Mouse (Mus musculus): ENCODE data around the gene Mcfd2. TPM values are rescaled to one million over a fixed set of nuclear protein-coding genes. Genes with fewer than 3 reads are reported as not detected.
A peak's percentile ranks its signal among the peaks of the same experiment; 100 is the strongest.

Gene Mcfd2
- 87.9 and 93.9 TPM in 2 replicates for polyA plus RNA-seq (2014; fragmentation: Nextera tagmentation; extraction: Ambion mirVana)

DNA sequence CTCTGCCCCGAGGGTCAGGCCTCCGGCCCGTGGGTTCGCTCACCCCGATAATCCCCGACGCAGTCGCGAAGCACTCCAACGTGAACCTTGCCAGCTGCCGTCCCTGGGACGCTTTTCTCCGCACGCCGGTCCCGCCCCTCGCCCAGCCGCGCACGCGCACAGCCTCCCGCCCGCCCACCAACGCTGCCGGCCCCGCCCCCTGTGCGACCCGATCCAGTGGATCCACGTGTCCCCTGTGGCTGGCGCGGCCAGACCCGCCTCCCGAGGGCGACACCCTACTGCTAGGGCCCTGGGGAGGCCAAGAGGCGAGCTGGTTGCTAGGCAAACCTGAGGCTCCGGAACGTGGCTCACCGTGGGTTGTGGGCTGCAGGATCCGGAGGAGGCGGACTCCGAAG, at the start of gene Mcfd2:
Mcfd2 (minus strand) TSS at position 144 of the 395 bp plus-strand sequence.
- H3K27me3 ChIP-seq (replicated peaks; ENCODE audit: control insufficient read depth, insufficient read depth, low read length): no peaks in the 10 kb centered on the region
- peak within 1 kb of the TSS; percentile 65 for H3K4me2 ChIP-seq (ENCODE audit: low read length)
- peak within 1 kb of the TSS; percentile 69 for H3K27ac ChIP-seq (ENCODE audit: low read depth)
- H3K4me3 ChIP-seq (ENCODE audit: low read depth, low read length): peak within 1 kb of the TSS; percentile 94
- H3K36me3 ChIP-seq (ENCODE audit: control insufficient read depth, insufficient read depth, low read length): 0 out of 2 replicates have a peak, but pooled peaks cover 23% of the 10 kb centered on the region
- H3K4me1 ChIP-seq (replicated peaks; ENCODE audit: control insufficient read depth, insufficient read depth, low read length): peaks cover 12% of the 10 kb centered on the region
- DNase-seq (ENCODE audit: low spot score) (peak; percentile 100), ATAC-seq (replicated peaks; ENCODE audit: low FRiP score, low TSS enrichment, low read depth) (peak; percentile 96)
- WGBS: under 1% methylated on average over 41 of the region's 41 CpGs
- H3K9ac ChIP-seq (ENCODE audit: low read length): peak within 1 kb of the TSS; percentile 97
- peaks cover 3% of the 10 kb centered on the region; the same call in 1 of the 2 replicates for H3K9me3 ChIP-seq (ENCODE audit: control insufficient read depth, low read length)

DNA sequence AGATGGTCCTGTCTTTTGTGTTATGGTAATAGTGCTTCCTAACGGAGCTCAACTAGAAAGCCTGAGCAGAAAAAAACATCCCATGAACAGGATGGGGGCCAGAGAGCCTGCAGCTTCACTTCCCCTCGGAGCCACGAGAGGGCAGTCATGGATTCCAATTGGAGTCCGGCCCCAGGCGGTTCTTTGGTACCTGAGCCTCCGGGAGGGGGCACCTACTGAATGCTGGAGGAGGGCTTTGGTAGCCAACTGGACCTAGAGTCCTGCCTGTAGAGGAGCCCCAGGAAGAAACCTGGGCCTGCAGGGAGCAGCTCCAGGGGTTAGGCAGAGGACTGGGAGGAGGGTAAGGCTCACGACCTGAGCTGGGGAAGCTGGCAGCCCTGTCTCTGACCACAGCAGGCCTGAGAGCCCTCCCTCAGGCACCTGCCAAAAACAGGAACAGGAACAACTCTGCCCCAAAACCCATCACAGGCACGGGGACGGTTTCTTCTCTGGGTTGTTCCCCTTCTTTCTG, 49.3 kb upstream of the Mcfd2 start:
- Histone ChIP-seq H3K4me1 (replicated peaks; ENCODE audit: control insufficient read depth, insufficient read depth, low read length) (no peaks in the 10 kb centered on the region), H3K27ac (ENCODE audit: low read depth) (no peak overlapping the region), H3K4me2 (ENCODE audit: low read length) (no peak overlapping the region), H3K4me3 (ENCODE audit: low read depth, low read length) (no peak overlapping the region), H3K9me3 (ENCODE audit: control insufficient read depth, low read length) (no peaks in the 10 kb centered on the region), H3K9ac (ENCODE audit: low read length) (no peak overlapping the region), H3K36me3 (ENCODE audit: control insufficient read depth, insufficient read depth, low read length) (no peaks in the 10 kb centered on the region), H3K27me3 (replicated peaks; ENCODE audit: control insufficient read depth, insufficient read depth, low read length) (no peaks in the 10 kb centered on the region)
- ATAC-seq (replicated peaks; ENCODE audit: low FRiP score, low TSS enrichment, low read depth) (peak; percentile 61), DNase-seq (ENCODE audit: low spot score) (peak; percentile 96)
- WGBS: 8% methylated on average over 9 of the region's 9 CpGs

DNA sequence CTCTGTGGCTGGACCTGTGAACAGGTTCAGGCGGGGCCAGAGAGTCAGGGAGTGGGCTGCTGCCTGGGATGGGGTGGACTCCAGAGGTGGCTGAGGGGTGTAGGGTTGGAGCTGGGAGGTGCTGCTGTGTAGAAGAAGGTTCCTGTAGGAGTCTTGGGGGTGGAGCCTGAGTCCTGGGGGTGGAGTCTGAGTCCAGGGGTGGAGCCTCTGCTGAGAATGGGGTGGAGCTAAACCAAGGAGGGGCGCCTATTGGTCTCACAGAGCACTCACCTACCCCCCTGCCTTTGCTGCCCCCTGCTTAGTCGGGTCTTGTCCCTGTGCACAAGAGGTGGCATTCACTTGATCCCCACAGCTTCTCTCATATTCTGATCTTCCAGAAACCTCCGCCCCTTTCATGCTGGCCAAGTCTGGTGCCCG, 48.8 kb upstream of the Mcfd2 start:
- H3K4me2 ChIP-seq (ENCODE audit: low read length): no peak overlapping the region
- no peaks in the 10 kb centered on the region for H3K4me1 ChIP-seq (replicated peaks; ENCODE audit: control insufficient read depth, insufficient read depth, low read length)
- no peak overlapping the region for H3K4me3 ChIP-seq (ENCODE audit: low read depth, low read length)
- ATAC-seq (replicated peaks; ENCODE audit: low FRiP score, low TSS enrichment, low read depth) (peak; percentile 20), DNase-seq (ENCODE audit: low spot score) (no peak)
- no peak overlapping the region for H3K9ac ChIP-seq (ENCODE audit: low read length)
- no peaks in the 10 kb centered on the region for H3K36me3 ChIP-seq (ENCODE audit: control insufficient read depth, insufficient read depth, low read length)
- no peaks in the 10 kb centered on the region for H3K27me3 ChIP-seq (replicated peaks; ENCODE audit: control insufficient read depth, insufficient read depth, low read length)
- H3K27ac ChIP-seq (ENCODE audit: low read depth): no peak overlapping the region
- H3K9me3 ChIP-seq (ENCODE audit: control insufficient read depth, low read length): no peaks in the 10 kb centered on the region
- WGBS: 68% methylated on average over 5 of the region's 5 CpGs

DNA sequence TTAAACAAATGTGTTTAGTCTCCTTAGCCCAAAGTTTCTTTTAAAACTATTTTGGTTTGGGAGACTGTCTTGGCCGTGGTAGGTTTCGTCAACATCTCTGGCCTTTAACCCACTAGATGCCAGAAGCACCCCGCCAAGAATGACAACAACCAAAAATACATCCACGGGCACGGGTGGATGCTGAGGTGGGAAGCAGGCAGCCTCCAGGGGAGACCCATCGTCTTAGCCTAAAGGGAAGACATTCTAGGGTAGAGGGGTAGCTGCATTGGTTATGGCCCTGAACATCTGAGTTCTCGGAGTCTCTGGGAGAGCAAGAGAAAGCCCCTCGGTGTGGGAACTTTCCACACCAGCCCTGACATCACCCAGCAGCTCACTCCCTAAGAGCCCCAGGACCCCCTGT, 48.4 kb upstream of the Mcfd2 start:
- ATAC-seq (replicated peaks; ENCODE audit: low FRiP score, low TSS enrichment, low read depth) (no peak), DNase-seq (ENCODE audit: low spot score) (no peak)
- Histone ChIP-seq H3K9me3 (ENCODE audit: control insufficient read depth, low read length) (no peaks in the 10 kb centered on the region), H3K27me3 (replicated peaks; ENCODE audit: control insufficient read depth, insufficient read depth, low read length) (no peaks in the 10 kb centered on the region), H3K27ac (ENCODE audit: low read depth) (no peak overlapping the region), H3K9ac (ENCODE audit: low read length) (no peak overlapping the region), H3K36me3 (ENCODE audit: control insufficient read depth, insufficient read depth, low read length) (no peaks in the 10 kb centered on the region), H3K4me2 (ENCODE audit: low read length) (no peak overlapping the region), H3K4me3 (ENCODE audit: low read depth, low read length) (no peak overlapping the region), H3K4me1 (replicated peaks; ENCODE audit: control insufficient read depth, insufficient read depth, low read length) (no peaks in the 10 kb centered on the region)
- WGBS: 80% methylated on average over 8 of the region's 8 CpGs

DNA sequence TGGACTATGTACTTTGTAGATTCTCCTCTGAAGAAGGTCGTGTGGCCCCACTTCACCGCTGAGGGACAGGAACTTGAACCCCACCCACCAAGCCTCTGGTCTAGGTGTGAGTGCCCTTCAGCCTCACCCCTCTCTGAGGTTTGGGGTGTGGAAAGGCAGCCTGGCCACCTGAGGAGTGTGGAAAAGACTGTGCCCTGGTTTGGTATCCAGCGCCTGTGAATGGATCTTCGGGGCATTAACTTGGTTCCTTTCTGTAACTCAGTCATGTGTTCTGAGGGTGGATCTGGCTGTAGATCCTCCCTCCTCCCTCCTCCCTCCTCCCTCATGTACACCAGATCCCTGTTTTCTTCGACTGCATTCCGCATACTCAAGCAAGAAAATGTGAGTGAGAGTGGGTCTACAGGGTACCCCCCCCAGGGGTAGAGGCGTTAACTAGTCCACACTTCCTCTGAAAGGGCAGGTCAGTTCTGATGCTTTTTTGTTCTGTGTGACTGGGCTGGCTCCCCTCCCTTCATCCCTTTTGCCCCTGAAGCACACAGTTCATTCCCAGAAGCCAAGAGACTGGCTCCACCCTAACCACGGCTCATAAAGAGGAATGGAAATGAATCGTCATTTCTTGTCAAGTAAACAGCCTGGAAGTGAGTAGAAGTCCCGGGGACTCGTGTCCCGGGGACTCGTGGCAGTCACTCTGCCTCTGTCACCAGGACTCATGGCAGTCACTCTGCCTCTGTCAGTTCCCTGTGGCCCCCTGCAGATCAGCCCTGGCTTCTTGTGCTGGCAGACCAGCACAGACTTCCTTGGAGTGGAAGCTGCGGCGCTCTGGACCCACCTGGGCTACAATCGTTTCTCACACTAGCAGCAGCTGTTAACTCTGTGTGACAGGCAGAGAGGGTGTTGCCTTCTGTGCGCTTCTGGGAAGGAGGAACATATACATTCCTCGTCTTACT, 47.5 kb upstream of the Mcfd2 start:
- Histone ChIP-seq H3K4me1 (replicated peaks; ENCODE audit: control insufficient read depth, insufficient read depth, low read length) (no peaks in the 10 kb centered on the region), H3K4me3 (ENCODE audit: low read depth, low read length) (no peak overlapping the region), H3K36me3 (ENCODE audit: control insufficient read depth, insufficient read depth, low read length) (no peaks in the 10 kb centered on the region), H3K27ac (ENCODE audit: low read depth) (no peak overlapping the region), H3K27me3 (replicated peaks; ENCODE audit: control insufficient read depth, insufficient read depth, low read length) (no peaks in the 10 kb centered on the region), H3K4me2 (ENCODE audit: low read length) (no peak overlapping the region), H3K9ac (ENCODE audit: low read length) (no peak overlapping the region), H3K9me3 (ENCODE audit: control insufficient read depth, low read length) (no peaks in the 10 kb centered on the region)
- ATAC-seq (replicated peaks; ENCODE audit: low FRiP score, low TSS enrichment, low read depth) (no peak), DNase-seq (ENCODE audit: low spot score) (no peak)
- 42% methylated on average over 18 of the region's 18 CpGs for WGBS

DNA sequence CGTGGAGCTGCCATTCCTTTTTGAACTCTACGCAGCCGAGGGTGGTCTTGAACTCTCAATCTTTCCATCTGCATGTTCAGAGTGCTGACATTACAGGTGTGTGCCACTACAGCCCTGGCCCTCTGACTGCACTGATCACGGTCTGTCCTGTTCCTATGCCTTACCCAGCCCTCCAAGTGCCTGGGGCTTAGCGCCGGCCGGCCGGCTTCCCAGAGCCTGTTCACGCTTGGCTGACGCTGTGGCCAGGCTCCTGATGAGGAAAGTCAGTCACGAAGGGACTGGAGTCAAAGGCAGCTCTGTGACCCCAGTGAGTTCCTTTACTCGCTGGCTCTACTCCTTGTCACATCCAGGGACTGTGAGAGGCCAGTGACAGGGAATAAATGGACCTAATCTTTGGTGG, 46.6 kb upstream of the Mcfd2 start:
- DNase-seq (ENCODE audit: low spot score) (no peak), ATAC-seq (replicated peaks; ENCODE audit: low FRiP score, low TSS enrichment, low read depth) (no peak)
- Histone ChIP-seq H3K4me1 (replicated peaks; ENCODE audit: control insufficient read depth, insufficient read depth, low read length) (no peaks in the 10 kb centered on the region), H3K36me3 (ENCODE audit: control insufficient read depth, insufficient read depth, low read length) (no peaks in the 10 kb centered on the region), H3K9ac (ENCODE audit: low read length) (no peak overlapping the region), H3K4me3 (ENCODE audit: low read depth, low read length) (no peak overlapping the region), H3K4me2 (ENCODE audit: low read length) (no peak overlapping the region), H3K27me3 (replicated peaks; ENCODE audit: control insufficient read depth, insufficient read depth, low read length) (no peaks in the 10 kb centered on the region), H3K27ac (ENCODE audit: low read depth) (no peak overlapping the region), H3K9me3 (ENCODE audit: control insufficient read depth, low read length) (no peaks in the 10 kb centered on the region)
- 70% methylated on average over 12 of the region's 12 CpGs for WGBS

DNA sequence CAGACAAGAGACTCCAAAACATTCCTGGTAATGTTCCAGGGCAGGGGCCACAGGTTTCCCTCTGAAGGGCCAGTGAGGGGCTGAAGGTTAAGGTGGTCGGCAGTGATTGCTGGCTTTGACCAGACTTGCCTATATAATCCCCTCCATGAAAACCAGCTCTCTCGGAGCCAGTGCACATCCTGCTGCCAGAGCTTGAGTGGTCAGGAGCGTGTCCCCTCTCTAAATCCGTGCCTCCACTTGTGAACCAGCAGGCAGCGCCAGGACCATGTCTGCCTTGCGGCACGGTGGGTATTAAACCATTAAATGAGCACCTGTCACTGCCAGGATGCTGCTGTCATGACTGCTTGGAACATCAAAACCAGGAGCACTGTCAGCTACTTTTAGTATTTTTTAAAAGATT, 44.8 kb upstream of the Mcfd2 start:
- Histone ChIP-seq H3K27me3 (replicated peaks; ENCODE audit: control insufficient read depth, insufficient read depth, low read length) (no peaks in the 10 kb centered on the region), H3K4me2 (ENCODE audit: low read length) (no peak overlapping the region), H3K4me1 (replicated peaks; ENCODE audit: control insufficient read depth, insufficient read depth, low read length) (no peaks in the 10 kb centered on the region), H3K9me3 (ENCODE audit: control insufficient read depth, low read length) (no peaks in the 10 kb centered on the region), H3K36me3 (ENCODE audit: control insufficient read depth, insufficient read depth, low read length) (no peaks in the 10 kb centered on the region), H3K27ac (ENCODE audit: low read depth) (no peak overlapping the region), H3K4me3 (ENCODE audit: low read depth, low read length) (no peak overlapping the region), H3K9ac (ENCODE audit: low read length) (no peak overlapping the region)
- DNase-seq (ENCODE audit: low spot score) (no peak), ATAC-seq (replicated peaks; ENCODE audit: low FRiP score, low TSS enrichment, low read depth) (no peak)
- WGBS: 93% methylated on average over 7 of the region's 7 CpGs

DNA sequence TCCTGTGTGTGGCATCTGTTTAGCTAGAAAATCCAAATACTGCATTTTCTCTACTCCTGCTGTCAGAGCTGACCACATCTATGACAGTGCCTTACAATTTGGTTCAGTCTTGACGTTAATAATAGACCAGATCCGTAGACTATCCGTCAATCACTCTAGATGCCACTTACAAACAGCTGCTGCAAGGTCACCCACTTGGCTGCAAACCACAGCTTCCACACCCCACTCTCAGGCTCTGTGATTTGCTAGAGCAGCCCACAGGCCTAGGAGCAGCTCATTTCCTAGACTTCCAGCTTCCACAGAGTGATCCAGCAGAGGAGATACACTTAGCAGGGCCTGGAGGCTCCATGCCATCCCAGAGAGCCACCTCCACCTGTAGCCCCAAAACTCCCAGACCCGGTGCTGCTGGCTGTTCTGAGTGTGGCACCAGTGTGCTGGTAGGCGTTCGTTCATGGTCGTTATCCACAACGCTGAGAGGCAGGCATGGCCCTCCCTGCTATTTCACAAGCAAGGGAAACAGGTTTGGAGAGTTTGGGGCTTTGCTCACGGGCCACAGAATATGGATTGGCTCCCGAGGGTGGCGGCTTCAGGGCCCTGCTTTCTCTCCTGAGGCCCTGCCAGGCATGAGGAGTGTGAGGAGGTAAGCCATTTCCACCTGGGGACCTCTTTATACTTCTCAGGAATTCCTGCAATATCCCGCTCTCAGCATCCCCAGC, 43.5 kb upstream of the Mcfd2 start:
- no peak overlapping the region for H3K4me2 ChIP-seq (ENCODE audit: low read length)
- no peak overlapping the region for H3K9ac ChIP-seq (ENCODE audit: low read length)
- H3K4me3 ChIP-seq (ENCODE audit: low read depth, low read length): no peak overlapping the region
- H3K36me3 ChIP-seq (ENCODE audit: control insufficient read depth, insufficient read depth, low read length): no peaks in the 10 kb centered on the region
- no peak overlapping the region for H3K27ac ChIP-seq (ENCODE audit: low read depth)
- no peaks in the 10 kb centered on the region for H3K4me1 ChIP-seq (replicated peaks; ENCODE audit: control insufficient read depth, insufficient read depth, low read length)
- 81% methylated on average over 12 of the region's 12 CpGs for WGBS
- DNase-seq (ENCODE audit: low spot score): no peak
- ATAC-seq (replicated peaks; ENCODE audit: low FRiP score, low TSS enrichment, low read depth): no peak
- no peaks in the 10 kb centered on the region for H3K9me3 ChIP-seq (ENCODE audit: control insufficient read depth, low read length)
- H3K27me3 ChIP-seq (replicated peaks; ENCODE audit: control insufficient read depth, insufficient read depth, low read length): no peaks in the 10 kb centered on the region
